Mouse (Mus musculus): ENCODE measurements around the gene Bnip1.

Bnip1 gene

DNA sequence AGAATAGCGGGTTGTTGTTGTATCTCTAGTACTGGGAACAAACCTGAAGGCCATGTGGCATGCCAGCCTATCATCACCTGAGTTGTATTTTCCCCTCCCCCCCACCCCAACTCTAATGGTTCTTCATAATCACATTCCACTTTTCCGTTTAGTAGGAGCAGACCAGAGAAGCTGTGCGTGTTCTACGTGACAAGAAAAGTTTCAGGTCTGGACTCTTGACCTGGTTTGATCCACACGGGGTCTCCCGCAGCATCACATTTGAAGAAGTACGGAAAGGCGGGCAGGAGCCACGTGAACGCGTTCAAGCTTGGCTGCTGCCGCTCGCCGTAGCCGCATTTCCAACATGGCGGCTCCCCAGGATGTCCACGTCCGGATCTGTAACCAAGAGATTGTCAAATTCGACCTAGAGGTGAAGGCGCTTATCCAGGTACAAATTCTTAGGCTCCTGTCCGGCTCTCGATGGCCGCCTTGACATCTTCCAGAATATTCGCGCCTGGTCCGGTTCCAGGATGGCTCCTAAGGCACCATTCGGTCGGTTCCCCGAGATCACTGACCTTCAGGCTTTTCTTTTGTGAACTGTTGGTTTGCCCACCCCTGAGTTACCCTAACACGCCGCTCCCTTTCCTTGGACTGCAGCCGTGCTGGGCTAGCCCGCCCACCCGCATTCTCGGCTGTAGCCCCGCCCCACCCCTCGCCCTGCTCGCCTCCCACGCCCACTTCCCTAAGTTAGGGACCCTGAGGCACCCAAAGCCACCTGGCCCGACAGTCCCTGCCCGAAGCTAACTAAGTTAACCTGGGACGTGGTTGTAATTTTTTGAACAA is at the start of gene Bnip1:
Bnip1 (plus strand) TSS at position 317 of the 822 bp plus-strand sequence.
- peak; percentile 68 to 72 for DNase-seq (ENCODE audit: low spot score in 2 of 2)

GRCm38 (mm10) chr17:26742581-26742980 is 38.3 kb upstream of the Bnip1 start:
- no peak for DNase-seq (ENCODE audit: low spot score in 2 of 2)

GRCm38 (mm10) chr17:26743294-26743693 is 37.6 kb upstream of the Bnip1 start:
- DNase-seq (ENCODE audit: low spot score in 2 of 2) = no peak

DNA sequence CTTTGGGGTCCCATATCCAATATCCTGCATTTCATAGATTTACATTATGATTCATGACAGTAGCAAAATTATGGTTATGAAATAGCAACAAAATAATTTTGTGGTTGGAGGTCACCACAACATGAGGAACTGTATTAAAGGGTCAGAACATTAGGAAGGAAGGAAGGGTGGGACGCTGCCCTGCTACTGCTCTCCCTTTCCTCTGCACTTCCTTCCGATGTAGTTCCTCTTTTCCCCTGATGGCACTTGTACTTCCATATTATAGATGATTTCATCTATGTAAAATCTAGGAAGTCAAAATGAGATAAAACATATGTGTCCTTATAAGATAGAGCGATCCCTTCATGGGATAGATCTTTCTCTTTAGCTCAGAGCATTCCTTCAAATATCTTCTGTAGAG is 30.9 kb upstream of the Bnip1 start:
- DNase-seq (ENCODE audit: low spot score in 2 of 2) = no peak

DNA sequence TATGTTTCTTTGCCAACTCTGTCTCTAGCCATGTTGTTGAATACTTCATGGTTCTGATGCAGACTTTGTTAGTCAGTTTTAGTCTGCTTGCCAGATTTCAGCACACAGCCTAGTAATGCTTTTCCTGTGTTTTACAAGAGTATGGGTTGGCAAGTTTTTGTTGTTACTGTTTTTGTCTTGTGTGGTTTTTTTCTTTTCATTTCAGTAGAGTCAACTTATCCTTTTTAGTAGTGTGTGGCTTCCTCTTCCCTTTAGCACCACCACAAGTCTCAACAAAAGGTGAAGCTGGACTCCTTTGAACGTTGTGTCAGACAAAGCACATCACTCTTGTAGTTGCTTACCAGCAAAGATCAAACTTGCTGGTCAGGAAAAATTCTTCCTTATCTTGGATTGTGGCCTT is 28.6 kb upstream of the Bnip1 start:
- DNase-seq (ENCODE audit: low spot score in 2 of 2) = no peak

- no peak for DNase-seq (ENCODE audit: low spot score in 2 of 2)
Observed at GRCm38 (mm10) chr17:26753476-26753875, 27.4 kb upstream of the Bnip1 start.

- DNase-seq (ENCODE audit: low spot score in 2 of 2) = no peak
Observed at GRCm38 (mm10) chr17:26767100-26767753, 13.6 kb upstream of the Bnip1 start.

DNA sequence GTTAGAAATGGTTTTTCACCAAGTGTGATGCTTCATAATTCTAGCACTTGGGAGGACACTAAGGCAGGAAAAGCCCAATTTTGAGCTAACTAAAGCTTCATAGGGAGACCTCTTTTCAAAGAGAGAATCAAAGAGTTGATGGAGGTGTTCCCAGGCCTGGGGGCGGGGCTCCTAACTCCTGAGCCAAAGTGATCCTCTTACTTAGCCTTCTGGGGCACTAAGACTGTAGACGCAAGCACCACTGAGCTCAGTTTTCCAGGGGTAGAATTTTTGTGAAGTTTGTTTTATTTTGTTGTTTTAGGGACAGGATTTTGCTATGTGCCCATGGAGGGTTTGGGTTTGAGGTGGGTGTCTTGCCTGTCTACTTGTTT is 13.1 kb upstream of the Bnip1 start:
- no peak for DNase-seq (ENCODE audit: low spot score in 2 of 2)

GRCm38 (mm10) chr17:26776211-26776610 is 4.7 kb upstream of the Bnip1 start:
- DNase-seq (ENCODE audit: low spot score in 2 of 2) = no peak

GRCm38 (mm10) chr17:26778001-26778400 is 2.9 kb upstream of the Bnip1 start:
- DNase-seq (ENCODE audit: low spot score in 2 of 2) = no peak

GRCm38 (mm10) chr17:26778430-26779100 is 2.3 kb upstream of the Bnip1 start:
- no peak for DNase-seq (ENCODE audit: low spot score in 2 of 2)

- DNase-seq (ENCODE audit: low spot score in 2 of 2) = no peak
Observed at GRCm38 (mm10) chr17:26779471-26779870, 1.4 kb upstream of the Bnip1 start.

DNA sequence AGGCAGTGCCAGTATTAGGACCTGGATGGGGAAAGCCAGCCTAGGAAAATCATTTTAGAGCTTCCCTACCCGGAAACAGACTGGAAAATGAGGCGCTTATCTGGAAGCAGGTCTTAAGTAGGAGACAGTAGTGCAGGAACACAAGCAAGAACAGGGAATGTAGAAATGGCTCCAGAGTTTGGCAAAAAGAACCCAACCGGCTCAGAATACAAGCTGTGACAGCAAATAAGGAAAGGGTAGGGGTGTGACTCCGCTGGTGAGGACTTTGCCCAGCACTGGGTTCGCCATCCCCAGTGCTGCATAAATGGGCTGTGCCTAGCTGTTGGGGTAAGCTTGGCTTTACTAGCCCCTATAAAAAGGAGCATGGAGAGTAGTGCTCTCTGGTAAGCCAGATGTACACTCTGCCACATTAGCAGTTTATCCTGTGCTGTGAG is 761 bp downstream of the Bnip1 start:
- DNase-seq (ENCODE audit: low spot score in 2 of 2) = no peak

- no peak for DNase-seq (ENCODE audit: low spot score in 2 of 2)
Observed at GRCm38 (mm10) chr17:26784525-26784924, 3.7 kb downstream of the Bnip1 start.

- no peak for DNase-seq (ENCODE audit: low spot score in 2 of 2)
Observed at GRCm38 (mm10) chr17:26786586-26786985, 5.7 kb downstream of the Bnip1 start.

DNA sequence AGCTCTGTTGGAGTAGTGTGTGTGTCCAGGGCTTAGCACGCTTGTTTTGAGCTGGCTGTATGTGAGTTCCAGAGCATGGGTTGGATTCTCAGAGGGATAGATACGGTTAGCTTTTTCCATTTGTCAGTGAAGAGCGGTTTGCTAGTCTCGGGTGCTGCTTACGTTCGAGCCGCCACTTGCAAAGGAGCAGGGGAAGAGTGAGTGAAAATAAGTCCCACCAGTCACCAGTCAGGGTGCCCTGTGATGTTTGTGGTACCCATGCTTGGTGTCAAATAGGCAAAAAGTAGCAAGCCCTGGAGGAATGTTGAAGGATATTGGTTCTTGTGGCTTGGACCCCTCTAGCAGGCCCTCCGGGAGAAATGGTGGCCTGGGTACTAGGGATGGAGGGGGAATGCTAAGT is 8.1 kb downstream of the Bnip1 start:
- DNase-seq (ENCODE audit: low spot score in 2 of 2) = no peak

DNA sequence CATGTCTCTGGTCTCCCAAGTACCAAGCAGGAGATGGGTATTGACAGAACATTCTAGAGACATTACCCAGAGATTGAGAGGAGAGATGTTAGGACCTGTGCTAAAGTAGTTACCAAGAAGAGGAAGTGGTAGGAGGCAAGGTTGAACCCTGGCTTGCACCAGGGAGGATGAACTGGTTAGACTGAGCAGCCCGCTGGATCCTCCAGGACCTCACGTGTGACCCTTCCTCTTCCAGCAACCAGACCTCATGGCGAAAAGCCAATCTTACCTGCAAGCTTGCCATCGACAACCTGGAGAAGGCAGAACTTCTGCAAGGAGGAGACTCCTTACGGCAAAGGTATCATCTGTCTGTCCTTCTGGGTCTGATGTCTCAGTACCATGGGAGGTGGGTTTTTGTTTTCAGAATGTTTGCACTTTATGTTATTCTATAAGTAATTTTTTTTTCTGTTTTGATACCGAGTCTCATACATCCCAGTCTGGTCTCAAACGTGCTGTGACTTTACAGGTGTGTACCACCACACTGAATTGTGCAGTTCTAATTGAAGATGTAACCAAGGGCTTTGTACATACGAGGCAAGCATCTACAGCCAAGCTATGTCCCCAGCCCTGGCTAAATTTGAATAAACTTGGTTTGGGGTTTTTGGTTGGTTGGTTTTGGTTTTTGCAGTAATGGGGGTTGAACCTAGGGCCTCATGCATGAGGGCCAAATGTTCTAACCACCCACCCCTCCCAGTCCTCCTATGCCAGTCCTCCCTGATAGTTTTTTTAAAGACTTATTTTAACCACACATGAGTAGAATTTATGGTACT is 8.8 kb downstream of the Bnip1 start:
- DNase-seq (ENCODE audit: low spot score in 2 of 2) = no peak

GRCm38 (mm10) chr17:26790269-26791214 is 9.7 kb downstream of the Bnip1 start:
- DNase-seq (ENCODE audit: low spot score in 2 of 2) = no peak

DNA sequence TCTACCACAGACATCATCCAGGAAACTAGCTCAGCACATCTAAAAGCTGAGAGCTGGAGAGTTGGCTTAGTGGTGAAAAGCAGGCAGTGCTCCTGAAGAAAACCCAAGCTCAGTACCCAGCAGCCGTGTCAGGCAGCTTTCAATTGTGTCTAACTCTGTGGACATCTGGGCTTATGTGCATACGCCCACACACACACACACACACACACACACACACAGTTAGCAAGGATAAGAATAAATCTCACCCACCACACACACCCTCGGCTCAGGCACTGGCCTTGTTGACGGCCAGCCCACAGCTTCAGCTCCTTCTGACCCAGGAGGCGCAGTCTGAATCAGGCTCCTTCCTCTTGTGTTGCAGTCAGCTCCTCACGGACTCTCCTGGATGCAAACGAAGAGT is 10.7 kb downstream of the Bnip1 start:
- peak in 1 of 2 experiments; percentile 14 for DNase-seq (ENCODE audit: low spot score in 2 of 2)

DNA sequence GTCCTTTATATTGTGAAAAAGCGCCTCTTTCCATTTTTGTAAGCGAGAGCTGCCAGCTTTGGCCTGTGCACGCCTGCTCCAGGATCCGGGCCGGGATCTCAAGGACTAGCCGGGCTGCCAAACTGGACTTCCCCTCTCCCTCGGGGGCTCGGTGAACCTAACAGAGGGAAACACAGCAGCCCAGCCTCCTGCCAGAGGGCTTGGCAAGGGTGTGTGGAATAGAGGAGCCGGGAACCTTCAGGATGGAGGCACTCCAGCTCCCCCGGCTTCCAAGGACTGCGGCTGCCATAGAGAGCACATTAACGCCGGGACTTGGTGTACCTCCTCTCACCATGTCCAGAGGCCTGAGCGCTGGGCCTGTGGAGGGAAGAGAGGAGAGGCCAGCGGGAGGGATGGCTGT is 11.2 kb downstream of the Bnip1 start:
- no peak for DNase-seq (ENCODE audit: low spot score in 2 of 2)
